Mouse (Mus musculus) A20 (cell line): Measurements from ENCODE around the gene Rpl5.

ENCODE experiments used
- DNase-seq: peaks from one replicate; pipeline ENCODE4 v3.0.0-alpha.2; 2011; ENCODE audit warnings: low read depth, low spot score

Rpl5 gene

DNA sequence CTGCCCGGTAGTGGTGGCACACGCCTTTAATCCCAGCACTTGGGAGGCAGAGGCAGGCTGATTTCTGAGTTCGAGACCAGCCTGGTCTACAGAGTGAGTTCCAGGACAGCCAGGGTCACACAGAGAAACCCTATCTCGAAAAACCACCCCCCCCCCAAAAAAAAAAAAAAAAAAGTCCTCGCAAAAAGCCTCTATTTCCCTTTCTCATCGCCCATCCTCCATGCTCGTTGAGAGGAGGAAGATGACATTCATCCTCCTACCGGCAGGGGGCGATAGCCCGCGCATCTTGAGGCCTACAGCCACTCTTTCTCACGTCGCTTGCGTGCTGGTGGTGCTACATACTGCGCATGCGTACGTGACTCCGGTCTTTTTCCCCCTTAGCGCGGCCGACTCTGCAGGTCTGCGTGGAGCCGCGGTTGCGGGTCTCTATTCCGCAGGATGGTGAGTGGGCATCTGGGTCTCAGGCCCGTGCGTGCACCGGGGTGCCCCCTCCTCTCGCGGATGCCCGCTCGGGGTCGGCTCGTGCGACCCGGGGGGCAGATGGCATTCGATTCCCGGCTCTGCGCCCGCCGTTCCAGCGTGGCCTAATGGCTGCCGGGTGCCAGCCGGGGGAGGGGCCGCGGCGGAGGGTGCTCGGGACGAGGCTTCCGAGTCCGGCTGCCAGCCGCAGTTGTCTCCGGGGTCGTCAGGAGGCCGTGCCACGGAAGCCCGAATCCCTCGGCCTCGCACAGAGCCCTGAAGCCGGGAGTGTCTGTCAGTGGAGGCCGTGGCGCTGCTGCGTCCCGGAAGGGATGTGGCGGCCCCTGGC is at the start of gene Rpl5:
Gene Rpl5 (plus strand): TSS at position 297 of the 808 bp plus-strand sequence.
- peak; percentile 97 for DNase-seq

DNA sequence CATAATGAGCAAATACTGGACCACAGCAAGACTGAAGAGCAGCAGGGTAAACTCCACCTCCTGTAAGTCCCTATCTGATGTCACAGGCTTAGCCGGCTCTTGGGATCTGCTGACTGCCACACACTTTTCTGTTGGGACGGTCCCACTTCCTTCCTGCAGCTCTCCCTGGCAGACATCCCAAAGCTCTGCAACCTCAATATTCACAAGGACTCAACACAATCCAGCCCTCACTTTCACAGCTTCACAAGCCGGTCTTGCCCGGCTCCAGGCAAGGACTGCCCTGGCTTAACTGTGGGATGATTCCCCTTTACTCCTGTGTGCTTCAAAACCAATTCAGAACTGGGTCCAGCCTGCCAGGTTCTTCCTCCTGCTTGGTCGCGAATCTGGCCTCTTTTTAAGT is 46.5 kb upstream of the Rpl5 start:
- DNase-seq, result no peak

DNA sequence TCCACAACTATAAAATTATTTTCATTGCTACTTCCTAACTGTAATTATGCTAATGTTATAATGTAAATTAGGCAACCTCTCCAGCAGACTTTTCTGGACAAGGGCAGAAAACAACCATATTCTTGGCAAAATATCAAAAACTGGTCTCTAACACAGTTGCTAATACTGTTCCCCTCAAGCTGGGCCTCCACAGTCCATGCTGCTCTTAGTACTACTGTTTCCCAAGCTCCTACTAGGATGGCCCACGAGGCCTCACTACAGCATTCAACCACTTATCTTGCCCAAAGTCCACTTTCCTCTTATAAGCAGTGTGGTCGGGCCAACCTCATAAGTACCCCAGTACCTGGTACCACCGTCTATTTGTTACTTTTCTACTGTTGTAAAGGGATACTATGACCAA is 45.7 kb upstream of the Rpl5 start:
- DNase-seq, result no peak

DNA sequence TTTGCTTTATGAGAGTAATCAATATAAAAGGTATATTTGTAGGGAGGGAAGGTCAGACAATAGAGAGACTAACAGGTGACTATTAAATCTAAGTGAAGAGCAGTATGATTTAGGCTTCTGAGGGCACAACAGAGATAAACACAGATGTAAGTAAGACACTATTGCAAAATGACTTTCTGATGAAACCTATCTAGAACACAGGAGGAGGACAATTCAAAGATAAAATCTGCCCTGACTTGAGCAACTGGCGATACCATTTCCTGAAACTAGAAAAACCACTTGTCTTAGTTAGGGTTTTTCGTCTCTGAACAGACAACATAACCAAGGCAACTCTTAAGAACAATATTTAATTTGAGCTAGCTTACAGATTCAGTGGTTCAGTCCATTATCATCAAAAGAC is 44.8 kb upstream of the Rpl5 start:
- no peak for DNase-seq

DNA sequence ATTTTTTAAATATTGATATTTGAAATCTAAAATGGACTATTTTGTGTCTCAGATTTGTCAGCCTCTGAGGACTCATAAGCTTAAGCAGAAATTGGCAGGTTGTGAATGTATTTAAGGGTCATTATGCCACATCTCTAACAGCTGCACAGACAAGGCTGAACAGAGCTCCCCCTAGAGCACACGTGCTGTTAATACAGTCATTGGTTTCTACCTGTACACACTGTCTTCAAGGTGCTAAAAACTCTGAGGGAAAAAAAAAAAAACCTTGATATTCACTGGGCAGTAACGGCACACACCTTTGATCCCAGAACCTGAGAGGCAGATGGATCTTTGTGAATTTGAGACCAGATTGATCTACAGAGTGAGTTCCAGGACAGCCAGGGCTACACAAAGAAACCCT is 41.3 kb upstream of the Rpl5 start:
- peak; percentile 52 for DNase-seq

DNA sequence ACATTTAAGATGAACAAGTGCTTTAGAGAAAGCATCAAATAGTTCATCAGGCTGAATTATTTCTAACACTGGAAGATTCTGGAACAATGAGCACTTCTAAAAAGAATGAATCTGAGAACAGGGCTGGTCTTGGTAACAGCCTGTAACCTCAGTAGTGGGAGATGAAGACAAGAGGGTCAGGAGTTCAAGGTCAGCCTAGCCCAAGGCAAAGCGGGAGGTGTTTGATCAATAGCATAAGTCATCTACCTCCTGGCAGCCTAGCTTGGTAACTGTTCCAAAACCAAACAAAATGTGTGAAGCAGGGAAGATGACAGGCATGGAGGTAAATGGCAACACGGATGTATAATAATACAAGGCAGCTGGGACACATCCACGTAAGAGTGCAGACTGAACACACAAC is 36.3 kb upstream of the Rpl5 start:
- DNase-seq, result no peak

DNA sequence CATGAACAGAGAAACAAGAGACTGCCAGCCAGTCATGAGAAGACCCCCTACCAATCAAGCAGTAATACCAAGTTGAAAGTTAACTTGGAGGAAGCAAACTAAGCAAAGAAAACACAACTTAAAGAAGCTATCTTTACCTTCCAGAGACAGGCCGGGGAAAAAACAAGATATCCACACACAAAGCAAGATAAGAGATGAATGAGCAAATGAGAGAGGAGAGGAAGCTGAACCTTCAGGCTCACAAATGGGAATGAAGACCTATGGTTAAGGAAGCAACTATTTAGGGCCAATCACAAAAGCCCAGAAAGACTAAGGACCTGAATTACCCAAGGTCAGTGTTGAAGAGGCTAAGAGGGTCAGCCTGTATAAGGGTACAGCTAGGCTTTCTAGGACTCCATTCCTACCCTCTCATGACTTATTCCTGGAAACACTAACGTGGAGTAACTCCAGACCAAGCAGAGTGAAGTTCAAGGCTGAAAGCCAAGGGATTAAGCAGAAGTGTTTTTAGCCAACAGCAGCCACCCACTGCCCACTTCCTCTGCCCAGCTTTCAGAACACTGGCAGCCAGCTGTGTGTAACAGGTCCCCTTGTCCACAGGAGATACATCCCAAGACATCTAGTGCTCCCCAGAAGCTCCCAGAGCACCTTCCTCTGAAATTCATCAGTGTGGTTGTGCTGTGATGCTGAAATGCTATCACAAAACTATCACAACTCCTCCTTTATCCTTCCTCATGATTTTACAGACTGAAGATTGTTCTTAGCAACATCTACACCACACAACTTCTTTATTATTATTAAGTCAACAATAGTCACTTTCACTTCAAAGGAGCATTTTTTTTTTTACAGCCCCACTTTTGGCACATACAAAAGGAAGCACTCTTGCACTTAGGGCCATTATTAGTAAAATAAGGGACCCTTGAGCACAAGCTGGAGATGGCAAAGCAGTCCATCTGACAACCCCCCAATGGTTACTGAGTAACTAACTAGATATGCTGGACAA is 33.9 kb upstream of the Rpl5 start:
- DNase-seq, result peak; percentile 58

DNA sequence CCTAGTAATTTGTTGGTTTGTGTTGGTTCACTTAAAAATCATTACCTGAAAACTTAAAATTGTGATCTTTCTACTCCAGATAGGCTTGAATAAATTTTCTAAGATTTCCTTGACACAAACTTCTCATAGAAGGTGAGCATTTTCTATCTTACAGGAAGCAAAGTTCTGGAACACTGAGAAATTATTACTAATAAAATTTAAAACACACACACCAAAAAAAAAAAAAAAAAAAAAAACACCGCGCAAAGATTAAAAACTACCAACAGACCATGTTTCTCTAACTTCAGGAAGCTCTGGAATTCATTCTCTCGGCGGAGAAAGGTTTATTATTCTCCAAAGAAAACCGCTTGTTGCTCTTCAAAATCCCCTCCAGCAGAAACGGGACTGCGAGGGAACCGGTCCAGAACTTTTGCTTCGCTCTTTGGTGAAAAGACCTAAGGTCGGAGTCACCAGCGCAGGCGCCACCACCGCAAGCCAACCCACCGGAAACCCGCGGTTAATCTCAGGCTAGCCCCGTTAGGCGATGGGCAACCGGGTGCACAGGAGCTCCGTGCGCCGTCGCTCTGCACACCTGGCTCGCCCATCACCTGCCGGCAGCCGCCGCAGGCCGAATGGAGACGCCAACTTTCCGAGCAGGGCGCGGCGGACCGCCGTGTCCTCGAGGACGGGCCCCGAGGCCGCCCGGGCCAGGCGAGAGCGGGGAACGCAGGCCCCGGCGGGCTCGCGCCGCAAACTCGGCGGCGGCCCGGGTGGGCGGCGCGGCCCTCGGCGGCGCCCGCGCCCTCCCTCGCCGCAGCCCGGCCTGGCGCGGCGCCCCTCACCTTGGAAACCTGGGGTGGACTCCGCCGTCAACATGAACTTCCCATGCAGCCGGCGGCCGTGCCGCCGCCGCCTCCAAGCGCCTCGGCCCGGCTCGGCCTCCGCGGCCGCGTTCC is 32.1 kb upstream of the Rpl5 start:
- DNase-seq, result peak; percentile 86

DNA sequence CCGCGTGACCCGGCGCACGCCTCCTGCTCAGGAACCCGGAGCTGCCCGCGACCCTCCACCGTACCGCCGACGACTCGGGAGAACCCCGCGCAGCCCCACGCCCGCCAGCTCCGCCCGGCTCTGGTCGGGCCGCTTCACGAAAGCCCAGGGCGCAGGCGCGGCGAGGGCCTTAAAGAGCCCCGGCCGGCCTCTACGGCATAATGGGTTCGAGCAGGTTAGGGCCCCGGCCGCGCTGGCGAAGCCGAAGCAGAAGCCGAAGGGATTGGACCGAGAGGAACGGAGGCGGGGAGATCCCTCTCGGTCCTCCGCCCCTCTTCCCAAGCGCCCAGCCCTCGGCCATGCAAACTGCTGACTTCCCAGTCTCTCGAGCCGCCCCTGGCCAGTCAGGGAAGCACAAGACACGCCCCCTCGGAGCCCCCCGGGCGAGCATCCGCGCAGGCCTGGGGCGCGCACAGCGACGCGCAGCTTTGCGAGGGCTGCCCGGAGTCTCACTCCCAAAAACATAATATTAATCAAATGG is 31.3 kb upstream of the Rpl5 start:
- DNase-seq, result peak; percentile 91

DNA sequence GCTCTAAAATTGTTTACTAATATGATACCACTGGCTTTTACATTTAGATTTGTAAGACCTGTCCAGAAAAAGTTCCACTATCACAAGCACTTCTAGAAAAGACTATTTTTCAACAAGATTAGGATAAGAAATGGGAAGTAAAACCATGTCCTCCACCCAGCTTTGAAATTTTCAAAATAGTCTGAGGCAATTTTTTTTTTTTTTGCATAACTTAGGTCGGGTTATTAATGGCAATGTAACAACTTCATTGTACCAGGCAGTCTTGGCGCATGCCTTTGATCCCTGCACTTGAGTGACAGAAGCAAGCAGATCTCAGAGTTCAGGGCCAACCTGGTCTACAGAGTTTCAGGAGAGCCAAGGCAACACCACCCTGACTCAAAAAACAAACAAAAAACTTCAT is 30.6 kb upstream of the Rpl5 start:
- peak; percentile 59 for DNase-seq

DNA sequence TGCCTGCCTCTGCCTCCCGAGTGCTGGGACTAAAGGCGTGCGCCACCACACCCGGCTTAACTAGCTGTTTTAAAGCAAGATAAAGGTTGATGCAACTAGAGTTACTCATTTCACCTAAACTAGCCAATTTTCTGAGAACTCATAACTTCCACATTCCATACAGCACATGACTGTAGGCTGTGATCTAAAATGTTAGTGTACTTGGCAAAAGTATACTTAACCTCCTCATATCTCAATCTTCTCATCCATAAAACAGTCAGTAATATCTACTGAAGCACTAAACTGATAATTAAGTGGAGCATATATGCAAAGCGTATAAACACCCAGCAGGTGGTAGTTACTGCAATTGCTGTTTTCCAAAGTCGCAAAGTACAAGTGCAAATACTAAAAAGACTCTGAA is 27.0 kb upstream of the Rpl5 start:
- DNase-seq, result no peak

DNA sequence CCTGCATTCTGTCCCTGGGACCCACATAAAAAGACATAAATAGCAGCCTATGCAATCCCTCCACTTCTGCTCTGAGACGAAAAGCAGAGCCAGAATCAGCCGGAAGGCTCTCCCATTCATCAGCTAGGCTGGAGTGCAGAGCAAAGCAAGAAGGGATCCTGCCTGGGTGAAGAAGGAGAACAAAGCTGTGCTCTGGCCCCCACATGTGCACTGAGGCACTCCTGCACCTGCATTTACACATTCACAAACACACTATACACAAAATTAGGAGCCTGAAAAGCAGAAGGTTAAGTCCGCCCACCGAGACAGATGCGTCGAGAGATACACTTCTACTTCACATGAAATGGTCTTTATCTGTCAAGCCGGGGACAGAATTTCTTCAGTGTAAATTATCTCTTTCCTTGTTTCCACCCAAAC is 26.4 kb upstream of the Rpl5 start:
- DNase-seq, result no peak

DNA sequence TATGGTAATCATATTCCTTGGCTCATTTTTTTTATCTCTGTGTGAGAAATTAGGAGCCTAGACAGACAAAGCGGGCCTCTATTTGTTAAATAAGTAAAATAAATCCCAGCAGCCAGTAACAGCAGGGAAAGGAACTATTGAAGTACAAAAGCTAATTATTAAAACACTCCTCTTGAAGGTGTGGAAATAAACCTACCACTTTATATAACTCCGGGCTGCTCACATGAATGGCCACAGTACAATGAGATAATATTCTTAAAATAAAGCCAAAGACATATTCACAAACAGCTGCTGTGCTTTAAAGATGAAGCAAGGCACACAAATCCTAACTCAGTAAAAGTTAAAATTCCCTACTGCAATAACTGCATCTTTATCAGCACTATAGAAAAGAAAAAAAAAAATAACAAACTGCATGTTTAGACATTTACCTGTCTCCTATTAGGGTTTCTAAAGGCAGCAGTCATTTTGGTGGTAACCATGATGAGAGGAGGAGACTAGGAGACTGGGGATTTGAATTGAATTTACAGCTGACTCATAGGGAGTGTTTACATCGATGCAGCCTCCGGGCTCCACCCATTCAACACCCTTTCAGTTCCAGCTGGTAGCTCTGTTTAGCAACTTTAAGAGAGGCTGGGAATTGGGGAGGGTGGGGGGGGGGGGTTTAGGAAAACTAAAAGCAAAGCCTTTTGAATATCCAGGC is 25.6 kb upstream of the Rpl5 start, which contains the start of gene Evi5:
Gene Evi5 (minus strand): TSS at position 547 of the 700 bp plus-strand sequence.
- DNase-seq, result no peak

DNA sequence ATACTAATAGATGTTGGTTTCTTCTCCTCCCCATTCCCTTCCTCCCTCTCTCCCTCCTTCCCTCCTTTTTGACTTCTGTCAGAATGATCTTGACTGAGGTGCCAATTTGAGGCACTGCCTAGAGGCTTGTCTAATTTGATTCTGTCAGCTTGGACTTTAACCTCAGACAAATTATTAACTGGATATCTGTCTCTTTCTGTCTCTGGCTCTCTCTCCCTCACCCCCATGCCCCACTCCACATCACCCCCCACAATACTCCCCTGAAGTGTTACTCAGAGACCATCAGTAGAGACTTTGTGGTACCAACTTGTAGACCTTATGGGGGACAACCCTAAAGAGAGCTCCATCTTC is 25.1 kb upstream of the Rpl5 start:
- no peak for DNase-seq

DNA sequence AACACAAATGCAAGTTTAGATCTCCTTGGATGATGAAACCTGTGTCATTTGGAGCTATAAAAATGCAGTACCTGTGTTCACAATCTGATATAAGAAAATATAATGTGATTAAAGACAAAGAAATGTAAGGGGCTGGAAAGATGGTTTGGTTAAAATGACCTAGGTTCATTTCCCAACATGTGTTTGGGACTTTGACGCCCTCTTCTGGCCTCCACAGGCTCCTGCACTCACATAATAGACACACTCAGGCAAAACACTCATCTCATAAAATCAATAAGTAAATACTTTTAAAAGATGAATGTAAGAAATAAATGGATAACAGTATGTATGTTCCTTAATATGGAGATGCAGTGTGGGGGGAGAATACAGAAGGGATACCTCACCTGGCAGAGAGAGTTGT is 23.2 kb upstream of the Rpl5 start:
- peak; percentile 25 for DNase-seq

DNA sequence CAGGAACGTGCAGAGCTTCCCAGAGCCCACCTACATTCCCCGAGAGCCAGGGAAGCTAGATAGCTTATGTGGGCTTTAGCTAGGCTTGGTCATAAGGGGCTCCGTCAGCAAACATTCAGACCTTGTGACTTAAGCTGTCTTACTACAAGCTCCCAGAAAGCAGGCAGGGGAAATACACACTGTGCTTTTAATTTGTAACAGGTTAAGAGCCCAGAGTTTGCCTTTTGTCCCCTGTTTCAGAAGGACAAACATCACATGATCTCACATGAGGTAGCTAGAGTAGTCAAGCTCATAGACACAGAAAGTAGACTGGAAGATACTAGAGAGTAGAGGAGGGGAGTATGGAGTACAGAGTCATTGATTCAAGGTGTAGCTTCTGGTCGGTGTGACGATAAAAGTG is 19.6 kb upstream of the Rpl5 start:
- no peak for DNase-seq

DNA sequence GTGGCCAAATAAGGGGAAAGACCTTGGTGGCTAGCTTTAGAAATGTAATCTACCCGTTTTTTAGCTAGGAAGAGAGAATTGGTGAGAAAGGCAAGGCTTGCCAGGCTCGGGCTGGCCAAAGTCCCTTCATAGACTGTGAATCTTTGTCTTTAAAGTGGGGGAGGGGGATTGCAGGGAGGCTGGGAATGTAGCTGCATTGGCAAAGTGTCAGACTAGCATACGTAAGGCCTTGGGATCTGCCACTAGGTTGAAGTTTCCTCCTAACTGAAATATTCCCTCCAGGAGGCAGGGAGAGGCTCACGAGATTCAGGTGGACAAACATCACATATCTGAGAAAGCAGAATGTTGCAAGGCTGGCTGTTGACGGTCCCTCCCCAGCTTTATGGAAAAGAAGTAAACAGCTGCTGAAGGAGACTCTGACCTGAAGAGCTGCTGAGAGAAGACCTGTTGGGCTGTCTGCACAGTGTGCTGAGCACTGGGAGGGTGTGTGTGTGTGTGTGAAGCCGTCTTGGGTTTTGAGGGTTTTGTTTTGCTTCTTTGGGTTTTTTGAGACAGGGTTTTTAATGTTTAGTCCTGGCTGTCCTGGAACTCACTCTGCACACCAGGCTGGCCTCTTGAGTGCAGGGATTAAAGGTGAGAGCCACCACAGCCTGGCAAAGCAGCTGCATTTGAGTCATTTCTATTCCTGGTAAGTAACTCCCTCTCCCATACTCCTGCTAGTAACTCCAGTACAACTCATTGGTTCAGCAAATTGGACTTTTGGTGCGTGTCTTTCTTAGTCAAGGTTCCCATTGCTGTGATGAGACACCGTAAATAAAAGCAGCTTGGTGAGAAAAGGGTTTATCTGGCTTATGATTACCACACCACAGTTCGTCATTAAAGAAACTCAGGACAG is 10.1 kb upstream of the Rpl5 start:
- DNase-seq, result no peak

DNA sequence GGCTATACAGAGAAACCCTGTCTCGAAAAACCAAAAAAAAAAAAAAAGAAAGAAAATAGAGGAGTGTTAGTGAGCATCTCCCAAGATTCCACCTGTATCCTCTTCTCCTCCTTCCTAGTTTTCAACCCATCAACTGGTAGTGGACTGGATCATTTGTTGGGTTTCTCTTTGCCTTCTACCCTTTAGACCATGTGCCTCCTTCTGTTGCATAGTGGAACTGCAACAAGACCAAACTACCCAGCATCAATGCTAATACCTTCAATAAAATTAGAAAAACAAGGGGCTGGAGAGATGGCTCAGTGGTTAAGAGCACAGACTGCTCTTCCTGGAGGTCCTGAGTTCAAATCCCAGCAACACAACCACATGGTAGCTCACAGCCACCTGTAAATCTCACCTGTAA is 8.8 kb upstream of the Rpl5 start:
- peak; percentile 44 for DNase-seq

DNA sequence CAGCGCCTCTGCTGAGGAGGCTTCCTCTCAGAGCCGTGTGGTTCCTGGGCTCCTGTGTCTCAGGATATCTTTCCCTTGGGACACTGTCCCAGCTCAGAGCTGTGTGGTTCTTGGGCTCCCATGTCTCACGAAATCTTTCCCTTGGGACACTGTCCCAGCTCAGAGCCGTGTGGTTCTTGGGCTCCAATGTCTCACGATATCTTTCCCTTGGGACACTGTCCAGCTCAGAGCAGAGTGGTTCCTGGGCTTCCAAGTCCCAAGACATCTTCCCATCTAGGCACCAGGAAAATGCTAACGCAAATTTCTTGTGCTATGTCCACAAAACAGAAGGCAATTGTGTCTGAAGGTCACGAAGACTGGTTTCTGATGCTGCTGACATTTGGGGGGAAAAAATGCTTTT is 5.6 kb upstream of the Rpl5 start:
- DNase-seq, result no peak

DNA sequence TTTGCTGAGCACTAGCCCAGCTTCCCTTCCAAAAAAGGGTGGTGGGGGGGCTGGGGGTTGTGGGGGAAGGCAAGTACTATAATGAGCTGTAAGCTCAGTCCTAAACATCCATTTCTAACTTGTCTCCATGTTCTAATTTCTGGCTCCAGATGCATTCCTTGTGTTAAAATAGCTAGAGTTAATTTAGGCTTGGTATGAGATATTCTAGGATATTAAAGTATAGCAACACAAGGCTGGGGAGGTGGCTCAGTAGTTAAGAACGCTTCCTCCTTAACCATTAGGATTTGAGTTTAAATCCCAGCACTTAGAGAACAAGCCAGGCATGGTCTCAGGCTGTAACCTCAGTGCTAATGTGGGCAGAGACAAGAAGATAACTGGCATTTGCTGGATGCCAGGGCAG is 4.0 kb upstream of the Rpl5 start:
- no peak for DNase-seq
